Mouse (Mus musculus): ENCODE measurements around the gene Etv6.
A peak's percentile ranks its signal among the peaks of the same experiment; 100 is the strongest.

Gene Etv6

DNA sequence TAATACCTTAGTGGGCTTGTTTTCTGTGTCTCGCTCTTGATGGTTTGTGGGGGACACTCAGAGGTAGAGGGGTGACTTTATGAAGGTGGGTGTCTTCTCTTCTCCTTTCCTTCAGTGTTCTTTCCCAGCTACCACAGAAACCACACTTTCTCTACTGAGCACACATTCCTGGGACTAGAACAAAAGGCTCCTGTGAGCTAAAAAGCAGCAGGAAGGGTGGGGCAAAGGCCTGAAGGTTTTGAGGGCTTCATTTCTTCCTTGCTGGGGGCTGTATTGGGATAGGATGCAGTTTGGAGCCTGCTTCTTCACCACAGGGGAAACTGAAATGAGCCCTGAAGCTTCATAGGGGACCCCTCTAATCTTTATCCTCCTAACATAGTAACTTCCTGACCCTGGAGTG, 164.4 kb downstream of the Etv6 start:
- DNase-seq (ENCODE audit: extremely low read depth, insufficient read length, low spot score): no peak

DNA sequence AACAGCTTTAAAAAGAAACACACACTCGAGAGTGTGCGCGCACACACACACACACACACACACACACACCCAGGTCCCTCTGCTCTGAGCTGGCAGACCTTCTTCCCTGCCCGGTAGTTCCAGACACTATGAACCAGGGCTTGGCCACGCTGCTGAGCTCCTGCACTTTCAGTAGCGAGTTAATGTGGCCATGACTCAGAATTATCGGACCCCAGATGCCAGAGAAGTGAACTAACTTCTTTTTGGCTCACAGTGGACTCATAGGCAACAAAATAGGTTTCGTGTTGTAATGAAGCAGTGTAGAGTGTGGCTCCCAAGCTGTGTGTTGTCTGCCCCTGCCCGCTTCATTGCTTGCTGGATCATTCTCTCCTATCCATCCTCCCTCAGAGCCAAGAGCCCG, 165.1 kb downstream of the Etv6 start:
- DNase-seq (ENCODE audit: extremely low read depth, insufficient read length, low spot score): peak; percentile 78

DNA sequence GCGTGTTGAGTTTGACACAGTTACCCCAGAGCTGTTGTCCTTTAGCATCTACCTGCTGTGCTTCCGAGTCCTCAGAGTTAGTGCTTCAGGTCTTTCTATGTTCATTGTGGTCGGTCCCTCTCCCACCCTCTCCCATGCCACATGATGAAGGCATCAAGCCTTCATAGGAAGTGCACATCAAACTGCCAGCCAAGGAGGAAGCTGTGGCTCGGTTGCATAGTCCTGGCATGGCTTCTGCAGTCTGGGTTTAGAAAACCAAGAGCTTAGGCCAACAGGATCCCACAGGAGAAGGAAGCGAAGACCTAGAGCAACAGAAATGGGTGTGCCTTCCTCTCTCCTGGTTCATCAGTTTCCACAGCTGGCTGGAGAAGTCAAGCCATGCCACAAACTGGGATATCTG, 166.7 kb downstream of the Etv6 start:
- DNase-seq (ENCODE audit: extremely low read depth, insufficient read length, low spot score): no peak

DNA sequence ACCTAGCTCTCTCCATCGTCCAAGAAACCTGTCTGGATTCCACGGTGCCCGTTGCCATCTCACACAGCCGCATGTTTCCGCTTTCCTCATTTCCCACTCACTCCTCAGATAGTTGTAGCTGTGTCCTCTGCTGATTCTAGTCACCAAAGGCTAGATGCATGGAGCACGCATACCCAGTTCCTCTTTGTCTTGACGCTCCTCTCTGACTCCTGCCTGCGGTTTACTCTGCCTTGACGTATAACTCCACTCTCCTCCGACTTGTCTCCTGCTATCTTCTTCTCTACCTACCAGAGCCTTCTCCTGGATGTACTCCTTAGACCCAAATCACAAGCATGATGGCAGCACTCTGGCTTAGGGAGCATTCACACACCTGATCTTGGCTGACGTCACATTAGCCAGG, 169.7 kb downstream of the Etv6 start:
- no peak for DNase-seq (ENCODE audit: extremely low read depth, insufficient read length, low spot score)

DNA sequence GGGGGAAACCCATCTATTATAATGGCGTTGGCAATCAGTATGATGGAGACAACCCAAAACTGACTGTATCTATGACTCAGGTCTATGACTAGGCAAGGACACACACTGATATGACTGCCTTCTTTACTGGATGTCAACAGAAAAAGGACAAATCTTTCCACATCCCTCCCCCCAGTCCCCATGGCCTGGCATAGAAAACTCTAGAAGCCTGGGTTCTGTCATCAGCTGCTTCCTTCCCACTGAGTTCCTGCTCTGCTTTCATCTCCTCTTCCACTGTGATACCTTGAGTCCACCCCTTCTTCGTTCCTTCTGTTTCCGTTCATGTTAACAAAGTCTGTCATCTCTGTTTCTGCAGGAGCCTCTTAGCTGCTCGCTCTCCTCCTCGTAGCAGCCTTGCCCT, 170.2 kb downstream of the Etv6 start:
- DNase-seq (ENCODE audit: extremely low read depth, insufficient read length, low spot score): no peak

DNA sequence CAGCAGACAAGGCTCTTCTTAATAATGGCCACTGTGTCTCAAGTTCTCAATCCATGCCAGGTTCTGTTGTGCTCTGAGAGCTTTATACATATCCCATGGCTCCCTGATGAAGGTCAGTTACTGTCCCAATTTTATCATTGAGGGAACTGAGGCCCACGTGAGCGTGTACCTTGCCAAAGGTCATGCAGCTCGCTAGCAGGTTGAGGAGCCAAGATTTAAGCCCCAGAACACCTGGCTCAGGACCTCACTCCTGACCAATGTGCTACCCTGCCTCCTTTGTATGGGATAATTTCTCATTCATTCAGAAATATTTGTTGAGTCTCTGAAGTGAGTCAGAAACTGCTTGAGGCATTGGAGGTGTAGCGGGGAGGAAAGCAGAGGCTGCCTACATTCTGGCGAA, 170.8 kb downstream of the Etv6 start:
- no peak for DNase-seq (ENCODE audit: extremely low read depth, insufficient read length, low spot score)

DNA sequence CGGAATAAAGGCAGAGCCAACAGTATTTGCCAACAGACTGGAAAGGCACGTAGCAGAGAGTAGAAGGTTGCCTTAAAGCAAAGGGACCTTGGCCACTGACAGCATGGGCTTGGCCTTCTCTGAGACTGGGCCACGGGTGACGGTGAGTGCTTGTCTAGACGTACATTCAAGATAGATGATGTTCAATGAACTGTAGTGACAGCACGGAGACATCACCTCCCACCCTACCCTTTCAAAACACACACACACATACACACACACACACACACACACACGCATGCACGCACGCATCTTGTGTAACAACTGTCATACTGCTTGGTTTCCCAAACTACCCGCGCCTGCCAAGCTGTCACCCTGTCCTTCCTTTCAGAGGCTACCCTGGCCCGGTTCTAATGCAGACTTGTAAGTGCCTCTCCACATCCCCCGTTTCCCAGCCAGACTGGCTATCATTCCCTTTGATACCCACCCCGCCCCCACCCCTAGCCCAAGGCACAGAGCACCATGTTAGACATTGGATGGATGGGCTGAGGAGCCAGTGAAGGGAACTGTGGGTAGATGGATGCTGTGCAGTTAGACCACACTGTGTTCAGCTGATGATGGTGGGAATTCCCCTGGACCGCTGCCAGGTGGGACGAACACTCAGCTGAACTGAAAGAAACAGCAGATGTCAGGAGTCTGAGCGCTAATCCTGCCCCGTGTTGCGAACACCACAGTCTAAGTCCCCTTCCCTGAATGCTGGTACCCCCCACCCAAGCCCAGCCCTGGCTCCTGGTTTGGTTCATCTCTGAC, 172.1 kb downstream of the Etv6 start:
- DNase-seq (ENCODE audit: extremely low read depth, insufficient read length, low spot score): no peak

DNA sequence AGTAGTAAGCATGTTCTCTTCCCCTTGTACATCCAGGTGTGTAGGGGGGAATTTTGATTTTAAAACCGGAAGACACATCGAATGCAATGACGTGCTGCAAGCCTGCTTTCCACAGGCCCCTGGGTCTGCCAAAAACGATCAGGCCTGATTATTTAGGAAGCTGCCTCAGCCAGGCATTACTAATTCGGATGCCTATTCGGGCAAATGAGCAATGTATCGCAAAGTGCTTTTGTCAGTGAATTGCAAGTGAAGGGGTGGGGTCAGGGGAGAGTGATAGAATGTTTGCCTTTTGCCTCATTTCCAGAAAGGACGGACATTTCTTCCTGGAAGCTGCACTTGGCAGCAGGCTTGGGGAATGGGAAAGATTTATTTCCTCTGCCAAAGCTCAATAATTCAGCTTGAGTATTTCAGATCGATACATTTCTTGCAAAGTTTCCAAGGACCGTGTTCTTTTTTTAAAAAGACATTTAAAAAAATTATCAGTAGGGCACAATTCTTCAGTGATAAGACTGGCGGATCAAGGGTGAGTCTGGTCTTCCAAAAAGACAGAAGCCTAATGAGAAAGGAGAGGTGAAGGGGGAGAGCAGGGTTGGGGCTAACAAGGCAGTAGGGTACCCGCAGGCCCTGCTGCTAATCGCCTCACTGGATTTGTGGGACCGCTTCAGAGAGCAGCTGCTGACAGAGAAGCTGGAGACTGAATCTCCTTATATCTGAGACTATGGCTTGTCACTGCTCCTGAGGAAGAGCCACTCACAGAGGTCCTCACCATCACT, 172.9 kb downstream of the Etv6 start:
- DNase-seq (ENCODE audit: extremely low read depth, insufficient read length, low spot score): no peak

DNA sequence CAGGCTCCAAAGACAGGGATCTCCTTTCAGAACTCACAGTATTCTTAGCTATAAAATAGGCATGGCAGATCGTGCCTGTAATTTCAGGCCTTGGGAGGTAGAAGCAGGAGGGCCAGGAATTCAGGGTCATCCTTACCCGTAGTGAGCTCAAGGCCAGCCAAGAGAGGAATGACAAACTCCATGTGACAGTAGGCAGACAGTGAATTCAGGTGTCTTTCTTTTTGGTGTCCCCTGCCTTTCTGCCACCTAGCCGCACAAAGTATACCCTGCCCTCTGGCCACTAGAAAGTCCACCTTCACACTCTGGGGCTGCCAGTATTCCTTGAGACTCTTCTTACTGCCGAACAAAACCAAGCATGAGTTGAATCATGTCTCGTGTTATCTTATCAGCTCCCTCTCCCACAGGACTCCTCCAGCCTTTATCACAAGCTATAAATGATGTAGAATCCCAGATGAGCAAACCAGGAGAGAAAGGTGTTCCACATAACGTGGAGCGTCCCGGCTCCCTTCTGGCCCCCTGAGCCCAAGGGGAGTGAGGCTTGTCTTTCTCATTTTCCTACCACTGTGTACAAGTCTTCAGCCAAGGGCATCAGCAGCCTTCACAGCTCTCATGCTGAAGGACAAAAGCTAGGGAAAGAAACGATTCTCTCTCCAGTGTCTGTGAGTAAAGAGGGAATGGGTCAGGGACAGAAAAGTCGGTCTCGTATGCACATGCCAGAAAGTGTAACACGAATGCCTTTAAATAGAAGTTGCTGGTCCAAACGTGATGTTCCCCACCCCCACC, 175.4 kb downstream of the Etv6 start:
- no peak for DNase-seq (ENCODE audit: extremely low read depth, insufficient read length, low spot score)

DNA sequence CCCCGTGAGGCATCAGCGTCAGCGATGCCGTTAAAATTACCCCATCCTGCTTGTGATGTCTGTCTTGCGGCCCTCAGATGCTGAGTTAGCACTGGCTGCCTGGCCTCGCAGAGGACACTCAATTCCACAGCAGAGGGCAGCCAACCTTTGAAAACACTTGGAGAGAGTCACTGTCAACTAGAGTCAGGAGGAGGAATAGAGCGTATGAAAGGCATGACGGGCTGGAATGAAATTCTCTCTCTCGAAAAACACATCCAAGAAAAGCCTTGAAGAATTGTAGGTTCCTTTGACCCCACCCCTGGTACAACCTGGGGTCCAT, 175.9 kb downstream of the Etv6 start:
- DNase-seq (ENCODE audit: extremely low read depth, insufficient read length, low spot score): no peak

DNA sequence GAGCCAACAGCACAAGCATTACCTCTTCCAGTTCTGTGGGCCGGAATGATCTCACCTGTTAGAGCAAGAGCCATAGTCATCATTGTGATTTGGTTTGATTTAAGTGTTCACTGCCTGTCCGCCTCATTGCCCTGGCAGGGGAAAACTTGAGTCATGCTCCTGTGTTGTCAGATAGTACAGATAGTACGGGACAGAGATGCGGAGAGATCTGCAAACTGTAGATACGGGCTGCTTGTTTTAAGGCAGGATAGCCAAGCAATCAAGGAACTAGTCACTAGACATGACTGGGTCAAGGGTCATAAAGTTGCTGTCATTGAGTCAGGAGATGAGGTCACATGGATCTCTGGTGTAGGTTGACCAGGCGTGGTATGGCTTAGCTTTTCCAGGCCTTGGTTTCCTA, 182.2 kb downstream of the Etv6 start:
- DNase-seq (ENCODE audit: extremely low read depth, insufficient read length, low spot score): no peak

DNA sequence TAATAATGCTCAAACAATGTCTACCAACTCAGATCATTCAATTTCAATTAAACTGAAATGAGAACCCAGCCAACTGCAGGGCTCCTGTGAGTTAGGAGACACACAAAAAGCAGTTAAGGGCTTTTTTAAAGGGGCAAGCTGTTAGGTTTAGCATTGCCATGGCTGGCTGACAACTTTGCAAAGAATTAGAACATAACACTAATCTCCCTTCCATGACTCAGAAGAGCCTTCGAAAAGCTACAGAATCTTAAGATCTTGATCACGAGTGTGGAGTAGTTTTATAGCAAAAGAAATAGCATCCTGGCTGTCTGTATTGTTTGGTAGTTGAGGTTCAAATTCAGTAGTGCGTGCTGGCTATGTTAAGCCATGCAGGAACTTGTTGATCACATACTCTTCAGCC, 182.9 kb downstream of the Etv6 start:
- DNase-seq (ENCODE audit: extremely low read depth, insufficient read length, low spot score): no peak

DNA sequence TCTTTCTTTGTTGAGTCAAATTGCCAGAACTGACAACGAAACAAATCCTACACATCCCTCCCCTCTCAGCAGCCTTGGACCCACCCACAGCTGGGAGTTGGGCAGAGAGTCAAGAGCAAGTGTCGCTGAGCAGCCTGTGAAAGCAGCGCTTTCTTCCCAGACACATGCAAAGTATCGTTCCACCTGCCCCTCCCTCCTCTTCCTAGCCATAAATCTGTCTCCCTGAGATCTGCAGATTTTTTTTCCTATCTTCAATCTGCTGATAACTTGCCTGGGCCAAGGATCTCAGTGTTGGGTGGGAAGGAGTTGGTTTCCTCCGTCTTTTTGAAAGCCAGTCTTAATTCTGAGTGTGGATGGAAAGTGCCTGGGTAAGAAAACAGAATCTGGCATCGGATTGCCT, 183.9 kb downstream of the Etv6 start:
- no peak for DNase-seq (ENCODE audit: extremely low read depth, insufficient read length, low spot score)

DNA sequence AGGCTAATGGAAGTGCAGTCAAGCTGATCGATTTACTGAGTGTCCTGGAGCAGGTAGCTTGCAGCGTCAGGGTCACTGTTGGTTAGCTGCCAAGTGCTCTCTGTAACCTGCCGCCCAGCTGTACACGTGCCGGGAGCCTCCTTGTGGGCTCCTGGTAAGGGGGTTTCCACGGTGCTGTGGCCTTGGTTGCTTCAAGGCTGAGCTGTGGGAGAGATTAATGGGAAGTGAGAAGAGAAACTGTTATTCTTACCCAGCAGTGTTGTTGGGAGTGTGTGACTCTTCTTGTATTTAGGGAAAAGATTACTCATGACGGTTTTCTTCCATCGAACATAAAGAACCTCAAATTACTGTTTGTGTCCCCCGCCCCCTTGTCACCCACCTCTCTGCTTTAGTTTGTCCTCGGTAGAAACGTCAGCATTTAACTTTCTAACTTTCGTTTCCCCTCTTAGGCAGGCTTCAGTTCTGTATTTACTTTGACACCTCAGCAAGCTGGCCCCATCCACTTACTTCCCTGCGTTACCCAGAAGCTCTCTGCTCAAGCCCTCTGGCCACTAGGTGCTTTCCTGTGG, 184.8 kb downstream of the Etv6 start:
- DNase-seq (ENCODE audit: extremely low read depth, insufficient read length, low spot score): no peak

DNA sequence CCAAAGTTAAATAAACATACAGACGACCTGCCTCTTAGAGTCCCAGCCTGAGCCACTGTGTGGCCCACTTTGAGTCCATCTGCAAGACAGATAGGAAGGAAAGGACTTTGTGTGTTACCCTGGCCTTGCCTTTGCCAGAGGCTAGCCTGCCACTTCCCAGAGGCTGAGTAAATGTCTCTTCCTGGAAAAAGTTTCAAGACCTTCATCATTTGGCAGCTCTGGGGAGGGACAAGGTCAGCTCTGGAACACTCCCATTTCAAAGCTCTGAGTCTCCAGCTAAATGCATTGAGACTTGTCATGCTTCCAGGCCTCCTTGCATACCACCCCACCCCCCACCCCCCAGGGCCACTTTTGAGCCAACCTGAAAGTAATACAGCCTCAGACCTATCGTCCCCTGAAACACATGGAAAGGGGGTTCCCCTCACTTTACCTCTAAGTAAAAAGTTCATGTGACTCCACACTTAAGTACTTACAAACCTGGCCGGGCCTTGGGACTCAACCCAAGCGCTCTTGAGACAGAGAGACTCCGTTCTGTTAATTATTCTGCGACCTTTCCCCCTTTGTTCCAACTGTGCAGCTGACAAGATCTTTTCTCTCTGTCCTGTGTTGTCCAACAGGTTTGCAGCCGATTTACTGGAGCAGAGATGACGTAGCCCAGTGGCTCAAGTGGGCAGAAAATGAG, 186.9 kb downstream of the Etv6 start:
- no peak for DNase-seq (ENCODE audit: extremely low read depth, insufficient read length, low spot score)

DNA sequence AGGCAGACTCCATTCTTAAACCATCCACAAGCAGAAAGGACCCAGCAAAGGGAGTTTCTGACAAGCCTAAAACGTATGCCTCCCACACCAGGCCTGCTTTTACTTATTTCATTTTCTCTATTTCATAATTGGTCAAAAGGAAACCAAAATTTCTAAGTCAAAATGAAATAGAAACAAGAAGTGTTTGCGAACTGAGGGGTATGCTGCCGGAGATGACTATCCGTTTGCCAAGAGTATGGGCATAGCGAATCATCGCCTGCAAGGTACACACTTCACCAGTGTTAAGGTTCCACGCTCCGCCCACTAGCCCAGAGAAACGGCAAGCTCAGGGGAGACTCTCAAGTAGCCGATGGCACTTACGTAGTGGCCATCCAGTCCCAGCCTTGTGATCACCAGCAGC, 190.1 kb downstream of the Etv6 start:
- no peak for DNase-seq (ENCODE audit: extremely low read depth, insufficient read length, low spot score)

DNA sequence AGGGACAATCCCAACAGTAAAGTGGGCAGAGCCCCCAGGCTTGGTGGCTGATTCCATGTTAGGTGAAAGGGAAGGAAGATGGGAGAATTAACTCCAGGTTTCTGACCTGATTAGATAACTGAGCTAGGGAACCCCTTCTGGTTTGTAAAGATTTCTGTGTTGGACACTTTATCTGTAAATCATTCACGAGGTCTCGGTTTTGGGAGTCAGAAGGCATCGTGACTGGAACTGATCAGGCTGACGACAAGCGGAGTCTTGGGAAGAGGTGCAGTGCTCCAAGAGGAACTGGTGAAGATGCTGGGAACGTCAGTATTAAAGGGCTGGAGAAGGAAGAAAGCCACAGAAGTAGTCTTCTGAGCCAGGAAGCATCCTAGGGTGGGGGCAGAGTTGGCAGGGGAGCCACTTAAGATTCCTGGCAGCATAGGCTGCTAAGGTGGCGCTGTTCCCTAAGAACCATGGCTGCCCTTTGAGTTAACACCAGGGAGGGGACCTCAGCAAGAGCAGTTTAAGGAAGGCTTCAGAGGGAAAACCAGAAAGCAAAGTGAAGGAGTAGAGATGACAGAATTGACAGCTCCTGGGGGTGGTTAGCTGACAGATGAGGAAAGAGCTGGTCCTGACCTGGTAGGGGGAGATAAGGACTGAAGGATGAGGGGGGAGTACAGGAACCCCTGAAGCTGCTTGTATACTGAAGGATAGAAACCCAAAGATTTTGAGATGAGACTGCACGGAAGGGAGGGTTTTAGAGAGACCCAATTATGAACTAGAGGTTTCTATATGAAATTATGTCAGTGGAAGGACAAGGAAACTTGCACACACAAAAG, 191.1 kb downstream of the Etv6 start:
- no peak for DNase-seq (ENCODE audit: extremely low read depth, insufficient read length, low spot score)

DNA sequence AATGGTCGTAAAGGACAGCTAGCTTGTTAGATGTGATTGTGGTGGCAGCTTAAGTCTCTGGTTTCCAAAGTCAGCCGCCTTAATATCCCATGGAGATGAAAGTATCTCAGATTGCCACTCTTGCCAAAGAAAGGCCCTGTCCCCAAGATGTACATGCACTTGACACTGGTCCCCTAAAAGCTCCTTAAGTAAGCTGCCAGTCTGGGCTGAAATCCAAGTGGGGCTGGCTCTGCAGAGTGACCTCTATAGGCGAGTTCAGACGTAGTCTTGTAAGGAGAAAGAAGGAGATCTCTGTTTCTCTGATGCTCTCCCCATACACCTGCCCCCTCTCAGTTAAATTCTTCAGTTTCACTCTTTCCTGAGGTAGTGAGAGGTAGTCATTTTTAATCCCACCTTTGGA, 200.8 kb downstream of the Etv6 start:
- DNase-seq (ENCODE audit: extremely low read depth, insufficient read length, low spot score): no peak

DNA sequence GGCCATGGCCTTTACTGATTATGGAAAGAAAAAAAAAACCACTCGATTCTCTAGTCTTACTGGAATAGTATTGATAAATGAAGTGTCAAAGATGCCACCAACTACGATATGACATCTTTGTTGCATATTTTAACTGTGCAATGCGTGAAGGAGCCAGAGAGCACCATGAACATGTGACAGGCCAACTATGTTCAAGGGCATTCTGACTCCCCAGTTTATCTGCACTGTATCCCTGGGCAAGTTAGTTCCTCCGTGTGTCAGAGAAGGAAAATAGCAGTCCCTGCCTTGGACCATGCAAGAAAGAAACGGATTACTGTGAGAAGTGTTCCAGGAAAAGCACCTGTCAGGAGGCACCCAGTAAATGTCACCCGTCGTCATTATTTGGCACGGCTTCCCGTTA, 203.0 kb downstream of the Etv6 start:
- no peak for DNase-seq (ENCODE audit: extremely low read depth, insufficient read length, low spot score)

DNA sequence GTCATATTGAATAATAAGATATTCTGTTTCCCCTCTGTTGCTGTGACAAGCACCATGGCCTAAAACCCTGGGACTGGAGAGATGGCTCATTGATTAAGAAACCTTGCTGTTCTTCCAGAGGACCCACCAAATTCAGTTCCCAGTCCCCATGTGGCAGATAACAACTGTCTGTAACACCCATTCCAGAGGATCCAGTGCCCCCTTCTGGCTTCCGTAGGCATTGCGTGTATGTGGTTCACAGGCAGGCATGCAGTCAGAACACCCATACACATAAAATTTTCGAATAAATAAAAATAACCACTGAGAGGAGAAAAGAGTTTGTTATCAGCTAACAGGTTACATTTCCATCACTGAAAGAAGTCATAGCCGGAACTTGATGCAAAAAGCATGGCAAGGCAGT, 205.5 kb downstream of the Etv6 start:
- DNase-seq (ENCODE audit: extremely low read depth, insufficient read length, low spot score): no peak
